Mouse (Mus musculus): ENCODE measurements around the gene Nans. TPM values are rescaled to one million over a fixed set of nuclear protein-coding genes. Genes with fewer than 3 reads are reported as not detected.

Gene Nans
- polyA plus RNA-seq, 1 experiment from 2014 or later: 40.5 TPM

DNA sequence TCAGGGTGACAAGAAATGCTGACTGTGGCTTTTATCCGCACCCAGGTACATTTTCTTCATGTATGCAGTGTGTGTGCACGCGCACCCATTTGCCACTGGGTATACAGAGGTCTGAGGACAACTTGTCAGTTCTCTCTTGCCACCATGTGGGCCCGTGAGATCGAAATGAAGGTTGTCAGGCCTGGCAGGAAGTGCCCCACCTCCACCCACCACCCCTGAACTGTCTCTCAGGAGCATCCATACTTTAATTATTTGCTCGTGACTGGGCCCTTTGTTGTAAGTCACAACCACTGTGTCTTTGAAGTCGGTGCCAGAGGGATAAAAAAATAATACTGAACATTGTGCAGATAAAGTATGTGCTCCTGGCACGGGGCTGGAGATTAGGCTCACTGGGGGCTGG lies 61.4 kb downstream of the Nans start:
- Histone ChIP-seq H3K4me1 (ENCODE audit: control insufficient read depth, low read depth, low read length) (peaks cover 7% of the 10 kb centered on the region), H3K9ac (ENCODE audit: low read depth, low read length) (no peak overlapping the region), H3K4me3 (ENCODE audit: low read depth, low read length) (no peak overlapping the region), H3K27me3 (ENCODE audit: control insufficient read depth, insufficient read depth, low read depth, low read length) (no peaks in the 10 kb centered on the region), H3K36me3 (ENCODE audit: control insufficient read depth, insufficient read depth) (no peaks in the 10 kb centered on the region), H3K4me2 (ENCODE audit: low read depth, low read length) (no peak overlapping the region), H3K9me3 (replicated peaks; ENCODE audit: control insufficient read depth, low read length) (no peaks in the 10 kb centered on the region), H3K27ac (ENCODE audit: low read length) (no peak overlapping the region)
- no peak for ATAC-seq (ENCODE audit: low read depth)
- WGBS (ENCODE audit: insufficient replicate concordance): 44% methylated on average over 8 of the region's 8 CpGs

Other genes with a start within 250 kb of the Nans start
- not detected in 2 replicates for gene Foxe1, start 145.6 kb upstream of the Nans start, polyA plus RNA-seq (2015; fragmentation: Nextera tagmentation; extraction: Ambion mirVana)
- 6.3 and 7.1 TPM in 2 replicates for gene Trmo, start 99.8 kb upstream of the Nans start, polyA plus RNA-seq (2015; fragmentation: Nextera tagmentation; extraction: Ambion mirVana)
- 375 and 394 TPM in 2 replicates for gene Hemgn, start 75.7 kb upstream of the Nans start, polyA plus RNA-seq (2015; fragmentation: Nextera tagmentation; extraction: Ambion mirVana)
- gene Anp32b, start 38.3 kb upstream of the Nans start, polyA plus RNA-seq (2015; fragmentation: Nextera tagmentation; extraction: Ambion mirVana): 318 and 338 TPM in 2 replicates
- gene Trim14, start 46.9 kb downstream of the Nans start, polyA plus RNA-seq (2015; fragmentation: Nextera tagmentation; extraction: Ambion mirVana): 8.2 and 9.0 TPM in 2 replicates
- 2.7 and 3.9 TPM in 2 replicates for gene Coro2a, start 113.0 kb downstream of the Nans start, polyA plus RNA-seq (2015; fragmentation: Nextera tagmentation; extraction: Ambion mirVana)
- gene Tbc1d2, start 161.0 kb downstream of the Nans start, polyA plus RNA-seq (2015; fragmentation: Nextera tagmentation; extraction: Ambion mirVana): 0.84 and 0.86 TPM in 2 replicates